Mouse (Mus musculus): ENCODE data around the gene Bahcc1.

The Bahcc1 gene

DNA sequence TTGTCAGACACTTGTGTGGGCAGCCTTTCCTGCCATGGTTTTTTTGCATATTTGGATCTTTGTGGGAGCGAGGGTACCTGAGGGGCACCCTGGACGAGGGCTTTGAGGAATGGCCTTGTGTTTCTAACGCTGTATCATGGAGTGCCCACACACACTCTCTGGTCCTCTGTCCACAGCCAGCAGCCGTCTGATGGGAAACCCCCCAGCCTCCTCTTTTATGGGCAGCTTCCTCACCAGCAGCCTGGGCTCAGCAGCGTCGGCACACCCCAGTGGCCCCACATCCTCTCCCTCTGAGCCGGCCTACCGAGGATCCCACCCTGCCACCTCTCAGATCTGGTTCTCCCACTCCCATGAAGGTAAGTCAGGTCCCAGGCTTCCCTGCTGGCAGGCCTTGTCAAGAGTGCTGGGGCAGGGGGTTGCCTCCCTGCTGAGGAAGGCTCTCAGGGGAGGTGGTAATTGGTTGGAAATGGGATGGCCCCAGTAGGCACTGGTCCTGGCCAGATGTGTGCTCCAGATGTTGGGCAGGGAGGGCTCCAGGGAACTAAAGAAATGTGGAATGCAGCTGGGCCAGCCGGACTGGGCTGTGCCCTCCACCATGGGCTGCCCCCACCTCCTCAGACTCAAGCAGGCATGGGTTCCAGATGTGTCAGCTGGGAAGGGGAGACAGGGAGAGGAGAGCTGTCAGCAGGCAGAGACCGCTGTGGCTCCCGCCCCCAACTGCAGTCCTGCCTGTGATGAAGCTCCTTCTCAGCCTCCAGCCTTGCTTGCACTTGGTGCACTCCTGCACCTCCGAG is 26.3 kb downstream of the Bahcc1 start:
- DNase-seq (ENCODE audit: low read depth in 2 of 2, low spot score in 2 of 2), result no peak

DNA sequence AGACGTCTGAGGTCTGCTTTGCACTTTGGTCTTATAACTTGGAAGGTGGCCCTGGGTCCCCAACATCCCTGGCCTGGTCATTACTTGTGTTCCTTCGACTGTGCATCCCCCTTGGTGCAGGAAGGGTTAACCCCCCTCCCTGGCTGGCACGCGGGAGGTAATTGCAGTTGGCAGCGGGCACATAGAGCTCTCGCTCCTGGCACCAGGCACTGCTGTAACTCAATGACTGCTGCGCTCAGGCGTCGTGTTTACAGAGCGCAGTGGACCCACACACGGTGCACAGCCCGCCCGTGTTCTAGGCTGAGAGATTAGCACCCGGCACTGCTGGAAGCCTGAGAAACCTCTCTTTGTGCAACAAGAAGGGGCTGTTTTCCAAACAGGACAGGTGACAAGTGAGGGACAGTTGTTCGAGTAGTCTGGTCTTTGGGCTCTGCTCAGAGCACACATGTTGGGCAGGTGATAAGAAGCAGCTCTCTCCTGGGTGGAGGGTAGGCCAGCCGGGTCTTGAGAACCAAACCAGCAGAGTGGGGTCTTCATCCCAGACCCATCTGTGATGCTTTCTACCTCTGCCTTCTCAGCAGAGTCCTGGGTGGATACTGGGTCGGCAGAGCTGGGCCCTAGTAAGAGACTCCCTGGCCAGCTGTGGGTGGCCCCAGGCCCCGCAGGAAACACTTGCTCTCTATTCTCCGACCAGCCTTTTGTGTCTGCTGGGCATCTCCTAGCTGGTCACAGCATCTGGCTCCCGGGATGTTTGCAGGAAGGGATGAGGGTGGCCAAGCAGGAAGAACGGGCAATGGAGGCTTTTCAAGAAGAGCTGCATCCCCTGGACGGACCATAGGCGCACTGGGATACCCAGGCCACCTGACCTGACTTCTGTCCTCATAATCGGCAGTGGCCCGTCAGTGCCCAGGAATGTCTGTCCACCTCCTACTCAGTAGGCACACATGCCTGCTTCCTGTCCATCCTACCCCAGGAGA is 27.3 kb downstream of the Bahcc1 start:
- DNase-seq (ENCODE audit: low read depth in 2 of 2, low spot score in 2 of 2), result no peak

- no peak for DNase-seq (ENCODE audit: low read depth in 2 of 2, low spot score in 2 of 2)
Observed at GRCm38 (mm10) chr11:120260769-120261150, 28.0 kb downstream of the Bahcc1 start.

DNA sequence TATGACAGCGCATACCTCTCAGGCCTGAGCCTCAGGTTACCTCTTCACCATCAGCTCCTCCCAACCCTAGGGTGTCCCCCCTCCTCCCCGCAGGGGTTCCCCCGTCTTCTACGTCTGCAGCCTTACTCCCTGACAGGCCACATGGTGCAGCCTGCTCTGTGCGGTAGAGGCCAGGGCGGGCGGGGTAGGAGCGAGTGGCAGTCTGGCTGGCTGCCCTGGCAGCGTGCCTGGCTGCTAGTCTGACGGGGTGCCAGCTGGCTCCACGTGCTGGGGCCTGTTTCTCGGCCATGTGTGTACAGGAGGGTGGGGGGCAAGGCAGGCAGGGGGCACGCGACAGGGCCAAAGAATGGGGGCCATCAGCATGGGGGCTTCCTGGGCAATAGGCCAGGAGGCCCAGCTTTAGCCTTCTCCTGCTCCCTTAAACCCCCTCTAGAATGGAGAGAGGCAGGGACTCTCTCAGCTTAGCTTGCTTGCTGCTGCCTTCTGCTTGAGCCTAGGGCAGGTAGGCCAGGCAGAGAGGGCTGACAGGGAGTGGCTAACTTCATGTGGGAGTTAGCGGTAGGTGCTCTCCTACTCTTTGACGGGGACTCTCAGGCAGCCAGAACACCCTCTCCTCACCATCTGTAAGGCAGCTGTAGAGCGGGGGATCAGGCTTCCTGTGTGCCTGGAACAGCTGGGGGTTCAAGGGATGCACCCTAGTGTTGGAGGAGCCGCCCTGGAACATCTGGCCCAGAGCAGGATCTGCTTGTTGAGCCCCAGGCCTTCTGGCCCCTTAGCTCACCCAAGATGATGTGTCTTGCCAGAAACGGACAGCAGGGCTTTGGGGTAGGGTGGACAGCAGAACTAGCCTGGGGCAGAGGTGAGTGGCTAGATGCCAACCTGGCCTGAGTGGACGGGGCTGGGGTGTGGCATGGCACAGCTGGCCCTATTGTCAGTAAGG is 28.9 kb downstream of the Bahcc1 start:
- DNase-seq (ENCODE audit: low read depth in 2 of 2, low spot score in 2 of 2), result no peak

GRCm38 (mm10) chr11:120262356-120262901 is 29.7 kb downstream of the Bahcc1 start:
- peak; percentile 26 to 38 for DNase-seq (ENCODE audit: low read depth in 2 of 2, low spot score in 2 of 2)

DNA sequence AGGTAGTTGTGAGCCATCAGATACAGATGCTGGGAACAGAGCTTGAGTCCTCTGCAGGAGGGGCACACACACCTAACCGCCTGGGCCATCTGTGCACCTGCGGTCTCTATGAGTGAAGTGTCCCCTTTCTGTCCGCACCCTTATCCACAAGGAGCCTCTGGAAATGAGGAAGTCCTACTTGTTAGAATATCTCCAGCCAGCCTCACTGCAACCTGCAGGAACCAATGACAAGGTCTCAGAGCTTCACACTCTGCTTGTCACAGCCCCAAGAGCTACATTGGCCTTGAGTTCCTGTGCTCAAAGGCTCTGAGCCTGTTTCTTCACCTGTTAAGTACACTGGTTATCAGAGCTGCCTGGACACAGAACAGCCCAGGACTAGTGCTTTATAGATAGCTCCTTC is 30.4 kb downstream of the Bahcc1 start:
- DNase-seq (ENCODE audit: low read depth in 2 of 2, low spot score in 2 of 2), result no peak

DNA sequence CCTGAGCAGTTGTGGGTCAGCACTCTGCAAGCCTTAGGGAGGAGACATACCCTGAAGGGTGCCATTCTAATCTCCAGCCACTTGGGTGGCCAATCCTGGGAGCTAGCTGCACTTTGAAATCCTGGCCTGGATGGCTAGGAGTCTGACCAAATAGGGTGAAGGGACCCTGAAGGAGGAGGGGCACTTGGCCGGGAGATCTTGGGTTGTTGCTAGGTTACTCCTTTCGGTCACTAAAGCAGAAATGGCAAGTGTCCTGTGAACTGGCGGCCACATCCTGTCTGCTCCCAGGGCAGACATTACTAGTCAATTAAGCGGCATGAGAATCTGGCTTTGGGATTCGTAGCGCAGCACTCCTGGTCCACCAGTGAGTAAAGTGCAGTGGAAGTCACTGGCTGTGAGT is 31.3 kb downstream of the Bahcc1 start:
- no peak for DNase-seq (ENCODE audit: low read depth in 2 of 2, low spot score in 2 of 2)

DNA sequence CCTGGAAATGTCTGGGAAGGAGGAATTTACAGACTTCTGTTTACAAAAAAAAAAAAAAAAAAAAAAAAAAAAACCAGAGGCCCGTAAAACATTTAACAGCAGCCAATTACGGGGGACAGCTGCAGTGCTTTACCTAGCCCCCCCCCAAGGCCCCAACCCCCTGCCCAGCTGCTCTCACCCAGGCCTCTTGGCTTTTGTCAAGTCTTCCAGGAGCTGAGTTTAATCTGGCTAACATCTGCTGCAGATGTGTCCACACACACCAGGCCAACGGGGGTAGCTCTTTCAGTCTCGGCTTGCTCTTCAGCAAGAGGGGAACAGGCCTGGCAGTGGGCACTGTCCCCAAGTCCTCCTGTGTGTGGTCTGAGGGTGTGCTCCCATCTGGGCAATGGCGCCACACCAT is 32.7 kb downstream of the Bahcc1 start:
- no peak for DNase-seq (ENCODE audit: low read depth in 2 of 2, low spot score in 2 of 2)

DNA sequence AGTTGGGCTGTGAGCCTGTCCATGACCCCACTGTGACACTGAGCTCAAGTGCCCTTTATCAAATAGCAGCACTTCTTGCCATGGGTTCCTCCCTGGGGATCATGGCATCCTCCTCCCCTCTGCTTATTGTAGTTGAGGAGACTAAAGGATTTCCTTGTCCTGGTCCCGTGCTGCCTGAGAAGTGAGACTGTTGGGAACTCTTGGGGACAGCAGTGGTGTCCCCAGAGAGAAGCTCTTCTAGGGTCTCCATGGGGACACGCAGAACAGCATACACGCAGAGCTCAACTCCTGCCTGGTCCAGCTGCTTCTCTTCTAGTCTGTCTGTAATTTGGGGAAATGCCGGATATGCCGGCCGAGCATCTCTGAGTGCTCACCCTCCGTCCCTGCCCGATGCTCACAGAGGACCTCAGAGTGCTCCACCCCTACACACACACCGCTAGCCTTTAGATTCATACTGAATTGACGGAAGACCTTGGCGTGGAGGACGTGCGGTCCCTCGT is 33.6 kb downstream of the Bahcc1 start:
- no peak for DNase-seq (ENCODE audit: low read depth in 2 of 2, low spot score in 2 of 2)

DNA sequence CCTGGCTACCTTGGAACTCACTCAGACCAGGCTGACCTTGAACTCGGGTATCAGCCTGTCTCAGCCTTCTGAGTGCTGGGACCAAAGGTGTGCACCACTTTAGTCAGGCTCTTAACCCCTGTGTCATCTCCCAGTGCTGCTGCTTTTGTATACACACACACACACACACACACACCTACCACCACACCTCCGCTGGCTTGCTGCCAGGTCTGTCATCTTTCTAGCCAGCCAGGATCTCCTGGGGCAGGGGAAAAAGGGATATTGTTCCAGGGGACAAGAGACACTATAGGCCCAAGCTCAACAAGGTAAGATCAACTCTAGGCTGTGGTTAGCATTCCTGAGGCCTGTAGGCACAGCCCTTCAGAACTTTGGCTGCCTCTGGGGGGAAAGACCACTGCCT is 34.5 kb downstream of the Bahcc1 start:
- DNase-seq (ENCODE audit: low read depth in 2 of 2, low spot score in 2 of 2), result no peak

DNA sequence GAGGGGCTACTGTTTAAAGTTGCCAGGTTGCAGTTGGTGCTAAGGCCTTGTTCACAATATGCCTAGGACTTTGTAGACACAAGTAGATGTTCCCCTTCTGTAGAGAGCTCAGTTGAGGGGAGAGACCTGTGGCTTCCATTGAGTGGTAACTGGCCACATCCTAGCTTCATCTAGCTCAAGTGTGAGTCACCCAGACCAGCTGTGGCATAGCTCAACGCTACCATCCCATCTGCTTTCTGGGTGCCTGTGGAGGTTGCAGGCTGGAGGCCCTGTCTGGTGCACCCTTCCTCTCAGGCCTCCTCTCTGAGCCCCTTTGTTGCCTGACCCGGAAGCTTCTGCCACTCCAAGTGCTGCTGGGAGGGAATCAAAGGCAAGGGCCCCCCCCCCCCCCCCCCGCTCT is 34.9 kb downstream of the Bahcc1 start:
- DNase-seq (ENCODE audit: low read depth in 2 of 2, low spot score in 2 of 2), result no peak

- no peak for DNase-seq (ENCODE audit: low read depth in 2 of 2, low spot score in 2 of 2)
Observed at GRCm38 (mm10) chr11:120268195-120268967, 35.6 kb downstream of the Bahcc1 start.

GRCm38 (mm10) chr11:120269007-120269406 is 36.3 kb downstream of the Bahcc1 start:
- DNase-seq (ENCODE audit: low read depth in 2 of 2, low spot score in 2 of 2), result no peak

GRCm38 (mm10) chr11:120269498-120270104 is 36.9 kb downstream of the Bahcc1 start:
- no peak for DNase-seq (ENCODE audit: low read depth in 2 of 2, low spot score in 2 of 2)

GRCm38 (mm10) chr11:120279335-120279734 is 46.6 kb downstream of the Bahcc1 start:
- no peak for DNase-seq (ENCODE audit: low read depth in 2 of 2, low spot score in 2 of 2)

- peak in 1 of 2 experiments; percentile 11 for DNase-seq (ENCODE audit: low read depth in 2 of 2, low spot score in 2 of 2)
Observed at GRCm38 (mm10) chr11:120280281-120280773, 47.6 kb downstream of the Bahcc1 start.

DNA sequence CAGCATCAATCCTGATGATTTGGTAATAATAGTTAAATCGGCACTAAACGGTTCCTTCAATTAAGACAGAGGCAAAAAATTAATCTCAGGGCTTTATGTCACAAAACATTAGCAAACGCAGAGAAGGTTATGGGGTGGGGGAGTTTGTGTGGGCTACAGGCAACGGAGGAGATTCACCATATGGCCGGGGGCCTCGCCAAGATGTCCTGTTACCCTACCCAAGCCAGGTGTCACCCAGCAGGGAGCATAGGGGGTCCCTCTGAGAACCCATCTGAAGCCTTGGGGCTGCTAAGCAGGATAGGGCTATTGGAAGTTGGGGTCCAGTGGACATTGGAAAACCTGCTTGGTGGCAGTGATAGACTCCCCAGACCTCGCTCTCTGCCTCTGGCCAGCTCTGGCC is 48.0 kb downstream of the Bahcc1 start:
- DNase-seq (ENCODE audit: low read depth in 2 of 2, low spot score in 2 of 2), result no peak

DNA sequence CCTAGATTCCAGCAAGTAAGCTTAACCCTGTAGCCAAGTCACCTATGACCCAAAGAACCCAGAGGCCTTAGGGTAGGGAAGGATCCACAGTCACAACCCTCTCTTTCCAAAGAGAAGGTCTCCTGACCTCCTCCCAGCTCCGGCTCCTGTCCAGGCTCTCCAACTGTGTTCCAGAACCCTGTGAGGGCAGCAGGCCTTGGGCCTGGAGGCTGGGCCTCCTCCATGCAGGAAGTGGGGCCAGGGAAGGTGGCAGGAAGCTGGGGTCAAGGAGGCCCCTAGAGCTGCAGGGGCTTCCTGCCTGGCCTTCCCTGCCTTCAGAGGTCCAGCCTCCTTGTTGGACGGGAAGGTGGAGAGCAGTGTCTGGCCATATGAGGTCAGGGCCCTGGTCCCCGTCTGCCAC is 48.5 kb downstream of the Bahcc1 start:
- DNase-seq (ENCODE audit: low read depth in 2 of 2, low spot score in 2 of 2), result no peak

DNA sequence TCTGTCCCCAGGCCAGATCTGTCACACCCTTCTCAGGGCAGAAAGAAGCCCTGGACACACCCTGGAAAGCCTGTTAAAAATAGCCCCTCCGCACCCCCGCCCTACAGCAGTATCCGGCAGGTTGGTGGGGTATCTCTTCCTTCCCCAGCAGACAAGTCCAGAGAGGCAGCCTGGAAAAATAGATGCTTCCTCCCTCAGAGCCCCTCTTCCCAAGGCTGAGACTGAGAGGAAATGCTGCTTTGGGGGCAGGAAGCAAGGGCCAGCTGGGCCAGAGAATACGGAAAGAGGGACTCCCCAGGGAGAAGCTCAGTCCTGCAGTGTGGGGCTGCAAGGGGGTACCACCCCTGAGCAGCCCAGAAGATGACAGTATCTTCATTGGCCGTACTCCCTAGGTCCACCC is 50.8 kb downstream of the Bahcc1 start:
- DNase-seq (ENCODE audit: low read depth in 2 of 2, low spot score in 2 of 2), result no peak

Data from CD8-positive naive resting alpha-beta T cell, adult 2 months (primary cell).